Mouse (Mus musculus) myocyte (in vitro differentiated cells): ENCODE data around the gene Tbxas1. TPM values are rescaled to one million over a fixed set of nuclear protein-coding genes. Genes with fewer than 3 reads are reported as not detected.

Experiments
- H3K27me3 ChIP-seq: one replicate; pipeline ENCODE4 v1.6.1; 2011; ENCODE audit not compliant: control insufficient read depth, insufficient read depth, insufficient read length
- H3K36me3 ChIP-seq: one replicate; pipeline ENCODE4 v1.6.1; 2011; ENCODE audit not compliant: control insufficient read depth, insufficient read depth
- H3K4me2 ChIP-seq: one replicate; pipeline ENCODE4 v1.6.1; 2011; ENCODE audit warnings: low read depth, control low read depth
- H3K4me3 ChIP-seq: one replicate; pipeline ENCODE4 v1.5.1; 2011; ENCODE audit warnings: mild to moderate bottlenecking, control low read depth, moderate library complexity
- H3K79me2 ChIP-seq: one replicate; pipeline ENCODE4 v1.6.1; 2011; ENCODE audit not compliant: control insufficient read depth, insufficient read depth
- H3ac ChIP-seq: one replicate; pipeline ENCODE4 v1.6.1; 2011; ENCODE audit not compliant: control insufficient read depth, insufficient read length
- CEBPB ChIP-seq: IDR thresholded peaks from 2 replicates; pipeline ENCODE4 v1.6.1; 2011; ENCODE audit warnings: mild to moderate bottlenecking, moderate library complexity; ENCODE audit not compliant: poor library complexity, insufficient read depth, severe bottlenecking
- E2F4 ChIP-seq: IDR thresholded peaks from one replicate; pipeline ENCODE4 v1.6.1; 2011; ENCODE audit warnings: mild to moderate bottlenecking, control low read depth, moderate library complexity; ENCODE audit not compliant: insufficient read depth
- MAX ChIP-seq: IDR thresholded peaks from one replicate; pipeline ENCODE4 v1.6.1; 2011; ENCODE audit warnings: low read depth, mild to moderate bottlenecking, control low read depth
- MYOD1 ChIP-seq, 3 experiments: IDR thresholded peaks; one replicate each; pipeline ENCODE4 v1.6.1; 2011; ENCODE audit warnings: control low read depth in 2 of 3, low read depth in 2 of 3, mild to moderate bottlenecking in 2 of 3, moderate library complexity in 1 of 3; ENCODE audit not compliant: insufficient read length in 2 of 3, control insufficient read depth in 1 of 3
- MYOG ChIP-seq, 3 experiments: IDR thresholded peaks; one replicate each; pipeline ENCODE4 v1.6.1; 2011; ENCODE audit warnings: control low read depth in 2 of 3, low read depth in 2 of 3, mild to moderate bottlenecking in 2 of 3; ENCODE audit not compliant: insufficient read length in 2 of 3, control insufficient read depth in 1 of 3, insufficient read depth in 1 of 3
- POLR2A ChIP-seq: IDR thresholded peaks from one replicate; pipeline ENCODE4 v1.6.1; 2011; ENCODE audit warnings: low read depth, mild to moderate bottlenecking, control low read depth, moderate library complexity; ENCODE audit not compliant: insufficient read length
- POLR2AphosphoS2 ChIP-seq: IDR thresholded peaks from one replicate; pipeline ENCODE4 v1.6.1; 2011; ENCODE audit warnings: low read depth, control low read depth; ENCODE audit not compliant: insufficient read length
- REST ChIP-seq: IDR thresholded peaks from one replicate; pipeline ENCODE4 v1.6.1; 2011; ENCODE audit warnings: mild to moderate bottlenecking, control low read depth, moderate library complexity; ENCODE audit not compliant: insufficient read depth, insufficient read length
- SRF ChIP-seq: IDR thresholded peaks from one replicate; pipeline ENCODE4 v1.6.1; 2011; ENCODE audit warnings: low read depth; ENCODE audit not compliant: control insufficient read depth, insufficient read length
- TCF12 ChIP-seq: IDR thresholded peaks from one replicate; pipeline ENCODE4 v1.6.1; 2011; ENCODE audit warnings: mild to moderate bottlenecking, control low read depth; ENCODE audit not compliant: poor library complexity, insufficient read depth, severe bottlenecking
- TCF3 ChIP-seq: IDR thresholded peaks from one replicate; pipeline ENCODE4 v1.6.1; 2011; ENCODE audit warnings: low read depth, control low read depth; ENCODE audit not compliant: insufficient read length
- USF1 ChIP-seq: IDR thresholded peaks from one replicate; pipeline ENCODE4 v1.6.1; 2011; ENCODE audit warnings: low read depth, mild to moderate bottlenecking, control low read depth, moderate library complexity
- polyA plus RNA-seq: library from polyadenylated mRNA; unstranded; fragments of >200 nt; fragmentation: generic; extraction: Trizol; gene quantifications from one replicate; pipeline ENCODE4 v1.2.1, GENCODE M21; 2012; ENCODE audit warnings: missing spikeins

Gene Tbxas1
- polyA plus RNA-seq, 1 experiment = not detected

DNA sequence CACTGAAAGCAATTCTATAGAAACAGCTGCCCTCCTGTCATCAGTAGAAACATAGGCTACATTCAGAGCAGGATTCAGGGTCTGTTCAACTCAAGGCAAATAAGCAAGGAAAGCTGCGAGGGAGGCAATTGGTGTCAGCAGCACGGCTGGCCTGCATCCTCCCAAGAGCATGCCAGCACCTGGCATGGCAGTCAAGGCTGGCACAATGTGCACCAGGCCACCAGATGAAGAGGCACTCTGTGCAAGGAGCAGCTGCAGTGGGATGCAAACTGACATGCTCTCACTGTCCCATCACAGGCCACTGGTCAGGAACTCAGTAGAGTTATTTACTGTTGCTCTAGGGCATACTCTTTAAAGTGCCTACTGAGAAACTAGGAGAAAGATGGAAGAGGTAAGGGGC, 34.8 kb upstream of the Tbxas1 start:
- H3K4me2 ChIP-seq = no peak overlapping the region
- no peaks in the 10 kb centered on the region for H3K36me3 ChIP-seq
- peaks cover 52% of the 10 kb centered on the region for H3K79me2 ChIP-seq
- no peaks in the 10 kb centered on the region for H3K27me3 ChIP-seq
- H3K4me3 ChIP-seq = no peak overlapping the region
- no peak for TF ChIP-seq E2F4
- peak; percentile 59 for TF ChIP-seq TCF3
- TF ChIP-seq MYOD1 (IDR thresholded peaks at IDR 0.05; ENCODE audit: control insufficient read depth in 1 of 3, insufficient read length in 2 of 3, low read depth in 2 of 3) = peak in 2 of 3 experiments; percentile 90 to 92
- no peak for TF ChIP-seq USF1
- TF ChIP-seq MYOG (IDR thresholded peaks at IDR 0.05; ENCODE audit: control insufficient read depth in 1 of 3, insufficient read depth in 1 of 3, insufficient read length in 2 of 3, low read depth in 2 of 3) = peak in 2 of 3 experiments; percentile 81 to 86
- H3ac ChIP-seq = no peak overlapping the region

DNA sequence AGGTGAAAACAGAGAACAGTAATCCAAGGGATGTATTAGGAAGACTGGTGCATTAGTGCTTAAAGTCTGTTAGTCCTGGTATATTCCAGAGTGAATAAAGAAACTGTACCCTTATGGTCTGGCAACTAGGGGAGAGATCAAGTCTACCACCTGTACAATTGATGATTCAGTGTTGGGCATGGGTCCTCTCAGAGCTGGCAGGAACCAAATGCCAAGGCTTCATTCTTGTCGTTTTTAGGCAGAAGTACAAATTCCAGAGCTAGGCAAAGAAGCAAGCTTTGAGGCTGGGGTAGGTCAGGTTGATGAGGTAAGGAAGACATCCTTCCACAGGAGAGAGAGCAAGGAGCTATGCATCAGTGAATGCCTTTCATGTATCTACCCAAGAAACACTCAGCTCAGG, 34.4 kb upstream of the Tbxas1 start:
- H3K4me3 ChIP-seq = no peak overlapping the region
- no peaks in the 10 kb centered on the region for H3K27me3 ChIP-seq
- no peak for TF ChIP-seq MAX
- no peak for TF ChIP-seq REST
- TF ChIP-seq CEBPB = no peak
- no peak overlapping the region for H3K4me2 ChIP-seq
- no peak overlapping the region for H3ac ChIP-seq
- H3K79me2 ChIP-seq = peaks cover 55% of the 10 kb centered on the region
- no peaks in the 10 kb centered on the region for H3K36me3 ChIP-seq

DNA sequence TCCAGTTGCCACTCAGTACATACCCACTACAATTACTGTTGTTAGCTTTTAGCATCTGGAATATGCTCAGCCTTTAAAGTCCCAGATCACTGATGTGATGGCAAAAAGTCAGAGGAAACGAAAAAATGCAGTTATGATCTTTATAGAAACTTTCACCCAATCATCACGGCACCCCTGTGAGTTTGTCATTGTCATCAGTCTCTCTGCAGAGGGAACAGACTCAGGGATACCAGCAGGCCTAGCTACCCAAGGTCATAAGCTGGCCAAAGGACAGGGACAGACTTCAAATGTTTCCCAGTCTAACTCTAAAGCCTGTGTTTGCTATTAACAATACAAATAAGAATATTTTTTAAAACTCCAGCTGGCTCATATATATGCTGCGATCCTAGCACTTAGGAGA, 33.7 kb upstream of the Tbxas1 start:
- Histone ChIP-seq H3K36me3 (no peaks in the 10 kb centered on the region), H3K4me3 (no peak overlapping the region), H3K4me2 (no peak overlapping the region), H3ac (no peak overlapping the region), H3K27me3 (no peaks in the 10 kb centered on the region), H3K79me2 (peaks cover 56% of the 10 kb centered on the region)
- no peak for TF ChIP-seq REST
- no peak for TF ChIP-seq MAX
- no peak for TF ChIP-seq USF1
- TF ChIP-seq TCF12 = no peak
- no peak for TF ChIP-seq POLR2AphosphoS2
- no peak for TF ChIP-seq CEBPB
- TF ChIP-seq MYOG (IDR thresholded peaks at IDR 0.05; ENCODE audit: control insufficient read depth in 1 of 3, insufficient read depth in 1 of 3, insufficient read length in 2 of 3, low read depth in 2 of 3) = no peak
- no peak for TF ChIP-seq POLR2A
- TF ChIP-seq SRF = no peak
- no peak for TF ChIP-seq MYOD1 (IDR thresholded peaks at IDR 0.05; ENCODE audit: control insufficient read depth in 1 of 3, insufficient read length in 2 of 3, low read depth in 2 of 3)
- no peak for TF ChIP-seq E2F4
- no peak for TF ChIP-seq TCF3

DNA sequence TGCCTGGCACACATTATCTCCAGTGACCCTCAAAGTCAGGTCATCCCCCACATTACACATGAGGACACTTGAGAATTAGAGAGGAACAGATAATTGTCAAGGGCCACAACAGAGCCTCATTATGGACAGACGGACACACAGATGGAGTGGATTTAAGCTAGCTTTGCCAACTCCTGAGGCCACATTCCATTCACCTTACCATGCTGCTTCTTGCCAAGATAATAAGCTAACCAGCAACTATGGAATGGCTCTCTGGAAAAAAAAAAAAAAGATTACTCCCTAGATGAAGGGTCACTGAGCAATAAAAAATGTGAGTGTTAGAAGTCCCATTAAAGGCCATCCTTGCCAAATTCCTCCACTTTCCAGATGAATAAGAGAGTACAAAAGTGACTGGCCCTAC, 30.1 kb upstream of the Tbxas1 start:
- Histone ChIP-seq H3K36me3 (no peaks in the 10 kb centered on the region), H3K79me2 (peaks cover 85% of the 10 kb centered on the region), H3K27me3 (no peaks in the 10 kb centered on the region), H3K4me2 (no peak overlapping the region), H3ac (no peak overlapping the region), H3K4me3 (no peak overlapping the region)
- TF ChIP-seq POLR2A = no peak

DNA sequence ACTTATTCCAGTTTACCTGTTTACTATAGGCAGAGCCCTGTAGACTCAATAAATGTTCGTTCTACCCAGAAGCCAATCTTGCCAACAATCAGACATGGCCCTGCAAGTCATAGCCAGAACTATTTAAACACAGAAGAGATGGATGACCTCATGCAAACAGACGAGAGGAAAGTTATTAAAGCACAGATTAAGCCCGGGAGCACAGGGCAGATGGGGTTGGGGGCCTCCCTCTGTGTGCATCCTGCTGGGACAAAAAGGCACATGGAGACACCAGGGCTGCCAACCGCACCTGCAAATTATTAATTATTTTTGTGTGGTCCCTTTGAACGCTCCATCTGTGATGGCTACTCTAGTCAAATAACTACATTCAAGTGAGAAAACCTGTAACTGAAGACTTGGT, 29.3 kb upstream of the Tbxas1 start:
- H3K36me3 ChIP-seq = no peaks in the 10 kb centered on the region
- no peak overlapping the region for H3ac ChIP-seq
- H3K4me3 ChIP-seq = no peak overlapping the region
- H3K27me3 ChIP-seq = no peaks in the 10 kb centered on the region
- H3K79me2 ChIP-seq = peaks cover 93% of the 10 kb centered on the region
- no peak overlapping the region for H3K4me2 ChIP-seq
- TF ChIP-seq REST (no peak), MYOD1 (IDR thresholded peaks at IDR 0.05; ENCODE audit: control insufficient read depth in 1 of 3, insufficient read length in 2 of 3, low read depth in 2 of 3) (no peak), E2F4 (no peak), TCF12 (no peak), MYOG (IDR thresholded peaks at IDR 0.05; ENCODE audit: control insufficient read depth in 1 of 3, insufficient read depth in 1 of 3, insufficient read length in 2 of 3, low read depth in 2 of 3) (no peak), USF1 (no peak), MAX (no peak)
